Mouse (Mus musculus): Measurements from ENCODE around the gene Tsr1. TPM values are rescaled to one million over a fixed set of nuclear protein-coding genes. Genes with fewer than 3 reads are reported as not detected.

Tsr1 gene
- polyA plus RNA-seq, 1 experiment from 2014 or later = 28.1 TPM

- ATAC-seq = no peak
- Histone ChIP-seq H3K36me3 (peaks cover 27% of the 10 kb centered on the region), H3K27ac (peak overlapping the region; percentile 84), H3K4me1 (replicated peaks) (peaks cover 48% of the 10 kb centered on the region), H3K27me3 (no peaks in the 10 kb centered on the region), H3K4me2 (replicated peaks) (peak overlapping the region; percentile 30; the same call in 1 of the 2 replicates), H3K4me3 (replicated peaks) (no peak overlapping the region), H3K9ac (replicated peaks) (0 out of 2 replicates have a peak overlapping the region, but pooled peaks have one; percentile 1), H3K9me3 (no peaks in the 10 kb centered on the region)
- 30% methylated on average over 12 of the region's 12 CpGs for WGBS
These were observed 26.8 kb upstream of the Tsr1 start for GRCm38 (mm10) chr11:74870991-74871622.

DNA sequence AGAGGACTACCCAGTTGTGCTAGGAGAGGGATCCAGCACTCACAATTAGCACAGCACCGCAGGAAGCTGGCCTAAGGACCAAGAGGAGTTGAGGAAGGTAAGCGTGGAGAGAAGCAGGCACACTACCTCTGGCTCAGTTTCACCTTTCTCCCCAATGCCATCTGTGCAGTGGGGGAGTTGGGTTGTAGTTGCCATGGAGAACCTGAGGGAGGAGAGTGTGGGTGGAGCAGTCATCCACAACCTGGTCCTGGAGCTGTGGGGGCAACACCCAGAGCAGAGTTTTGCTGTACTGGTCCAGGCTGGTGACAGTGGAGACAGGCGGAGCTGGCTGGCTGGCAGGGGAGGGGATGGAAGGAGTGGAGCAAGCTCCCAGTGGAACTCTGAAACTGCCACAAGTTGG lies 23.2 kb upstream of the Tsr1 start:
- no peak overlapping the region for H3K4me3 ChIP-seq (replicated peaks)
- no peaks in the 10 kb centered on the region for H3K9me3 ChIP-seq
- H3K4me1 ChIP-seq (replicated peaks) = peaks cover 58% of the 10 kb centered on the region
- WGBS = 66% methylated on average over 3 of the region's 3 CpGs
- H3K4me2 ChIP-seq (replicated peaks) = no peak overlapping the region
- H3K27me3 ChIP-seq = no peaks in the 10 kb centered on the region
- H3K9ac ChIP-seq (replicated peaks) = no peak overlapping the region
- no peak for ATAC-seq
- H3K27ac ChIP-seq = no peak overlapping the region
- H3K36me3 ChIP-seq = no peaks in the 10 kb centered on the region

- H3K9me3 ChIP-seq = no peaks in the 10 kb centered on the region
- H3K27ac ChIP-seq = peak overlapping the region; percentile 87
- under 1% methylated on average over 9 of the region's 9 CpGs for WGBS
- ATAC-seq = peak; percentile 95
- H3K36me3 ChIP-seq = no peaks in the 10 kb centered on the region
- H3K9ac ChIP-seq (replicated peaks) = peak overlapping the region; percentile 46; the same call in 1 of the 2 replicates
- H3K4me3 ChIP-seq (replicated peaks) = 0 out of 2 replicates have a peak overlapping the region, but pooled peaks have one; percentile 5
- H3K27me3 ChIP-seq = no peaks in the 10 kb centered on the region
- peak overlapping the region; percentile 49 for H3K4me2 ChIP-seq (replicated peaks)
- H3K4me1 ChIP-seq (replicated peaks) = peaks cover 42% of the 10 kb centered on the region
These were observed 21.1 kb upstream of the Tsr1 start for GRCm38 (mm10) chr11:74876801-74877200.

DNA sequence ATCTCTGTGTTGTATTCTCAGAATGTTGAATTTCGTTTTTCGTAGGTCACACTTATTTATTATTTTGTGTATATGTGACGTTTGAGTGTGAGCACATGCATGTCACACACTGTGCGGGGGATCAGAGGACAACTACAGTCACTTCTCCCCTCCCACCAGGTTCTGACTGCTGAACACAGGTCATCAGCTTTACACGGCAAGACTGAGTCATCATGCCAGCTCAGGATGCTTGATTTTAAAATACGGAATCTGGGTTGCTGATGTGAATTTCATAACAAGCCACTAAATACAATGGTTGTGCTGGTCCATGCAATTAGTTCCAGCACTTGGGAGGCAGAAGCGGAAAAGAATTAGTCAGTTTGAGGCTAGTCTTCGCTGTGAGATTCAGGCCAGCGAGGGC lies 16.9 kb upstream of the Tsr1 start:
- ATAC-seq = no peak

DNA sequence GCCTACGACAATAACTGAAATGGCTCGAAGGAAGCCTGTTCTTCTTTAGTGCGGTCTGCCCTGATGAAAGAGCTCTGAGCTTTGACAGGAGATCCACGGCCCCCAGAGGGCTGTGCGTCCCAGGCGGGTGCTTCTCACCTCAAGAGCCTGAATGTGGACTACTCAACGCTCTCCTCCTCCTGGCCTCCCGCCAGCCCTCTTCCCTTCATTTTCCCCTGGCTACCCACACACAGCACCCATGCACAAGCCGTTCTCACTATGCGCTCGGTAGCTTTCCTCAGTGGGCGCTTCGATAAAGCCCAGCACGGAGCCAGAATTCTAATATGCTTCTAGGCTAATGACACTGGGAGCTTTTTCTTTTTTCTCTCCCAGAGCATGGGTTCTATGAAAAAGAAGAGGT lies 15.9 kb upstream of the Tsr1 start:
- Histone ChIP-seq H3K36me3 (peaks cover 9% of the 10 kb centered on the region), H3K4me3 (replicated peaks) (no peak overlapping the region), H3K9me3 (no peaks in the 10 kb centered on the region), H3K4me1 (replicated peaks) (peaks cover 19% of the 10 kb centered on the region), H3K27me3 (no peaks in the 10 kb centered on the region), H3K9ac (replicated peaks) (0 out of 2 replicates have a peak overlapping the region, but pooled peaks have one; percentile 32), H3K4me2 (replicated peaks) (peak overlapping the region; percentile 13), H3K27ac (peak overlapping the region; percentile 64)
- no peak for ATAC-seq
- 68% methylated on average over 14 of the region's 14 CpGs for WGBS

More for the DNA sequence above, 16.9 kb upstream of the Tsr1 start:
- no peaks in the 10 kb centered on the region for H3K9me3 ChIP-seq
- H3K27me3 ChIP-seq = no peaks in the 10 kb centered on the region
- 84% methylated on average over 9 of the region's 9 CpGs for WGBS
- H3K27ac ChIP-seq = no peak overlapping the region
- H3K4me2 ChIP-seq (replicated peaks) = no peak overlapping the region
- peaks cover 9% of the 10 kb centered on the region for H3K36me3 ChIP-seq
- H3K9ac ChIP-seq (replicated peaks) = no peak overlapping the region
- peaks cover 28% of the 10 kb centered on the region for H3K4me1 ChIP-seq (replicated peaks)
- H3K4me3 ChIP-seq (replicated peaks) = no peak overlapping the region

- Histone ChIP-seq H3K27me3 (no peaks in the 10 kb centered on the region), H3K27ac (no peak overlapping the region), H3K9ac (replicated peaks) (no peak overlapping the region), H3K9me3 (no peaks in the 10 kb centered on the region), H3K4me1 (replicated peaks) (peaks cover 9% of the 10 kb centered on the region), H3K4me3 (replicated peaks) (no peak overlapping the region), H3K36me3 (peaks cover 9% of the 10 kb centered on the region), H3K4me2 (replicated peaks) (no peak overlapping the region)
- 96% methylated on average over 10 of the region's 10 CpGs for WGBS
- ATAC-seq = no peak
These were observed 14.8 kb upstream of the Tsr1 start for GRCm38 (mm10) chr11:74883098-74883497.

- Histone ChIP-seq H3K9ac (replicated peaks) (no peak overlapping the region), H3K27me3 (no peaks in the 10 kb centered on the region), H3K4me2 (replicated peaks) (no peak overlapping the region), H3K27ac (no peak overlapping the region), H3K4me1 (replicated peaks) (peaks cover 35% of the 10 kb centered on the region), H3K4me3 (replicated peaks) (no peak overlapping the region), H3K9me3 (no peaks in the 10 kb centered on the region), H3K36me3 (peaks cover 5% of the 10 kb centered on the region; the same call in 1 of the 2 replicates)
- 80% methylated on average over 4 of the region's 4 CpGs for WGBS
- no peak for ATAC-seq
These were observed 3.3 kb upstream of the Tsr1 start for GRCm38 (mm10) chr11:74894619-74895018.

DNA sequence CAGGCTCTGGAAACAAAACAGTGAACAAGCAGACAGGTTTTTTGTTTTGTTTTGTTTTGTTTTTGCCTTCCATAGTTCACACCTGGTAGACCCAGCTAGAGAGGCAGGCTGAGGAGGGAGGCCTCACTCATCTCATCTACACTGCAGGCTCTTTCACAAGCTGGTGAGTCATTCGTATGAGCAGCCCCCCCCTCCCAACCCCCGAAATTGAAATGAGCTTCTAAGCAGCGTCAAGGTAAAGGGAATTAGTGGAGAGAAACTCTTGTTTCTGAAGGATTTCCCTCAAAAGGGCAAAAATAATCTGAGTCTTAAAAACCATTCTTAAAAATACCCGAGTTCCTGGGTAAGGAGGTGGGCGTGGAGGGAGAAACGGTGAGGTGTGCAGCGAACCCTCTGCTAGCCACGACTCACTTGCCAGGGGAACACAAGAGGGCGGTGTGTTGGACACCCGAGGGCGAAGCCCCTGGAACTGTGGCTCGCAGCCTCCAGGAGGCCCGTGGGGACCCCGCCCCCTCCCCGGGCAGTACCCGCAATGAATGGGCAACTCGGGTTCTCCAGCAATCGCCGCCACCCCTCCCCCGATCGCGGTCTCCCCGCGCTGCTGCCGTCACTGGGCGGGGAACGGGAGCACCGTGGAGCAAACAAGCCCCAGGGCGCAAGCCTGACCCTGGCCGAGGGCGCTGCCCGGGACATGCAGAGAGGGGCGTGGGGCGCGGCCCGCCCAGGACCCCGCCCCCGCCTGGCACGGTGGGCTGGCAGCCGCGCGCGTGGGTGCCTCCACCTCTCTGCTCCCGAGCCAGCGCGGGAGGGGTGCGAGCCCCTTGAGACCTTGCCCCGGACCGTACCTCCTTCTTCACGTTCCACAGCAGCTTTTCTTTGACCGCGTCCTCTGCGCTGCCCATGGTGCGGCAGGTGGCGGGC lies 1.6 kb upstream of the Tsr1 start:
- H3K27me3 ChIP-seq = no peaks in the 10 kb centered on the region
- H3K27ac ChIP-seq = peak overlapping the region; percentile 94
- H3K4me3 ChIP-seq (replicated peaks) = peak overlapping the region; percentile 91
- peaks cover 40% of the 10 kb centered on the region for H3K4me1 ChIP-seq (replicated peaks)
- H3K9me3 ChIP-seq = no peaks in the 10 kb centered on the region
- WGBS = under 1% methylated on average over 38 of the region's 55 CpGs
- ATAC-seq = peak; percentile 66
- H3K9ac ChIP-seq (replicated peaks) = peak overlapping the region; percentile 91
- H3K4me2 ChIP-seq (replicated peaks) = peak overlapping the region; percentile 83
- H3K36me3 ChIP-seq = peaks cover 21% of the 10 kb centered on the region

GRCm38 (mm10) chr11:74896901-74897677 lies 782 bp upstream of the Tsr1 start, which contains the start of gene Sgsm2:
Sgsm2 (minus strand) TSS chr11:74897060.
- H3K36me3 ChIP-seq = peaks cover 24% of the 10 kb centered on the region
- peak; percentile 82 for ATAC-seq
- no peaks in the 10 kb centered on the region for H3K27me3 ChIP-seq
- H3K27ac ChIP-seq = peak within 1 kb of the TSS; percentile 94
- no peaks in the 10 kb centered on the region for H3K9me3 ChIP-seq
- peak within 1 kb of the TSS; percentile 91 for H3K4me3 ChIP-seq (replicated peaks)
- WGBS = under 1% methylated on average over 74 of the region's 74 CpGs
- peak within 1 kb of the TSS; percentile 83 for H3K4me2 ChIP-seq (replicated peaks)
- H3K9ac ChIP-seq (replicated peaks) = peak within 1 kb of the TSS; percentile 91
- peaks cover 40% of the 10 kb centered on the region for H3K4me1 ChIP-seq (replicated peaks)

- Histone ChIP-seq H3K9me3 (no peaks in the 10 kb centered on the region), H3K4me1 (replicated peaks) (peaks cover 40% of the 10 kb centered on the region), H3K36me3 (peaks cover 35% of the 10 kb centered on the region), H3K4me3 (replicated peaks) (peak overlapping the region; percentile 91), H3K27ac (peak overlapping the region; percentile 94), H3K9ac (replicated peaks) (peak overlapping the region; percentile 91), H3K4me2 (replicated peaks) (peak overlapping the region; percentile 83), H3K27me3 (no peaks in the 10 kb centered on the region)
- no peak for ATAC-seq
- WGBS = 0% methylated on average over 7 of the region's 7 CpGs
These were observed 601 bp downstream of the Tsr1 start for GRCm38 (mm10) chr11:74898517-74898827.

- H3K27ac ChIP-seq = no peak overlapping the region
- WGBS = 94% methylated on average over 6 of the region's 6 CpGs
- no peak for ATAC-seq
- no peaks in the 10 kb centered on the region for H3K9me3 ChIP-seq
- peaks cover 66% of the 10 kb centered on the region for H3K36me3 ChIP-seq
- H3K27me3 ChIP-seq = no peaks in the 10 kb centered on the region
- H3K4me3 ChIP-seq (replicated peaks) = no peak overlapping the region
- H3K4me1 ChIP-seq (replicated peaks) = peaks cover 18% of the 10 kb centered on the region
- H3K9ac ChIP-seq (replicated peaks) = no peak overlapping the region
- no peak overlapping the region for H3K4me2 ChIP-seq (replicated peaks)
These were observed 3.7 kb downstream of the Tsr1 start for GRCm38 (mm10) chr11:74901555-74901954.
